Mouse (Mus musculus): ENCODE results near the gene Adam15. TPM values are rescaled to one million over a fixed set of nuclear protein-coding genes. Genes with fewer than 3 reads are reported as not detected.

The Adam15 gene
- polyA plus RNA-seq, 1 experiment from 2014 or later = 61.5 TPM

GRCm38 (mm10) chr3:89347916-89348315 lies 1.9 kb downstream of the Adam15 start:
- peak overlapping the region; percentile 73 for H3K27ac ChIP-seq (ENCODE audit: low read length)
- 57% methylated on average over 1 of the region's 1 CpGs for WGBS

GRCm38 (mm10) chr3:89346815-89347540 lies 2.8 kb downstream of the Adam15 start:
- H3K9me3 ChIP-seq (replicated peaks; ENCODE audit: control insufficient read depth, low read length) = no peaks in the 10 kb centered on the region
- WGBS = 75% methylated on average over 10 of the region's 10 CpGs
- no peak overlapping the region for H3K27ac ChIP-seq (ENCODE audit: low read length)
- peaks cover 8% of the 10 kb centered on the region for H3K4me1 ChIP-seq (ENCODE audit: control insufficient read depth, insufficient read depth, low read length)
- ATAC-seq (replicated peaks; ENCODE audit: extremely low read depth, insufficient read depth, low FRiP score) = no peak
- 0 out of 2 replicates have a peak overlapping the region, but pooled peaks have one; percentile 7 for H3K4me2 ChIP-seq (ENCODE audit: low read depth, low read length)
- peaks cover 3% of the 10 kb centered on the region; the same call in 1 of the 2 replicates for H3K36me3 ChIP-seq (ENCODE audit: control insufficient read depth, insufficient read depth)
- no peak overlapping the region for H3K4me3 ChIP-seq (ENCODE audit: low read length)
- H3K27me3 ChIP-seq (ENCODE audit: control insufficient read depth, insufficient read depth, low read length) = peaks cover 7% of the 10 kb centered on the region; the same call in 1 of the 2 replicates
- no peak overlapping the region for H3K9ac ChIP-seq (ENCODE audit: low read length)

More at GRCm38 (mm10) chr3:89347916-89348315, 1.9 kb downstream of the Adam15 start:
- H3K4me2 ChIP-seq (ENCODE audit: low read depth, low read length) = peak overlapping the region; percentile 99
- no peak for ATAC-seq (replicated peaks; ENCODE audit: extremely low read depth, insufficient read depth, low FRiP score)
- H3K36me3 ChIP-seq (ENCODE audit: control insufficient read depth, insufficient read depth) = peaks cover 3% of the 10 kb centered on the region; the same call in 1 of the 2 replicates
- H3K9ac ChIP-seq (ENCODE audit: low read length) = no peak overlapping the region; the same call in 1 of the 2 replicates
- peaks cover 14% of the 10 kb centered on the region for H3K27me3 ChIP-seq (ENCODE audit: control insufficient read depth, insufficient read depth, low read length)
- H3K4me1 ChIP-seq (ENCODE audit: control insufficient read depth, insufficient read depth, low read length) = peaks cover 8% of the 10 kb centered on the region
- no peak overlapping the region; the same call in 1 of the 2 replicates for H3K4me3 ChIP-seq (ENCODE audit: low read length)
- no peaks in the 10 kb centered on the region for H3K9me3 ChIP-seq (replicated peaks; ENCODE audit: control insufficient read depth, low read length)

- Histone ChIP-seq H3K9me3 (replicated peaks; ENCODE audit: control insufficient read depth, low read length) (no peaks in the 10 kb centered on the region), H3K27me3 (ENCODE audit: control insufficient read depth, insufficient read depth, low read length) (peaks cover 10% of the 10 kb centered on the region; the same call in 1 of the 2 replicates), H3K4me3 (ENCODE audit: low read length) (no peak overlapping the region), H3K9ac (ENCODE audit: low read length) (no peak overlapping the region), H3K27ac (ENCODE audit: low read length) (no peak overlapping the region), H3K36me3 (ENCODE audit: control insufficient read depth, insufficient read depth) (peaks cover 3% of the 10 kb centered on the region; the same call in 1 of the 2 replicates), H3K4me2 (ENCODE audit: low read depth, low read length) (no peak overlapping the region), H3K4me1 (ENCODE audit: control insufficient read depth, insufficient read depth, low read length) (0 out of 2 replicates have a peak, but pooled peaks cover under 1% of the 10 kb centered on the region)
- WGBS = 82% methylated on average over 7 of the region's 7 CpGs
- no peak for ATAC-seq (replicated peaks; ENCODE audit: extremely low read depth, insufficient read depth, low FRiP score)
Observed at GRCm38 (mm10) chr3:89343279-89343678, 6.5 kb downstream of the Adam15 start.

- peaks cover 7% of the 10 kb centered on the region; the same call in 1 of the 2 replicates for H3K27me3 ChIP-seq (ENCODE audit: control insufficient read depth, insufficient read depth, low read length)
- no peak overlapping the region for H3K9ac ChIP-seq (ENCODE audit: low read length)
- no peak overlapping the region for H3K27ac ChIP-seq (ENCODE audit: low read length)
- peaks cover 7% of the 10 kb centered on the region for H3K4me1 ChIP-seq (ENCODE audit: control insufficient read depth, insufficient read depth, low read length)
- H3K36me3 ChIP-seq (ENCODE audit: control insufficient read depth, insufficient read depth) = peaks cover 3% of the 10 kb centered on the region; the same call in 1 of the 2 replicates
- WGBS = 65% methylated on average over 4 of the region's 4 CpGs
- no peaks in the 10 kb centered on the region for H3K9me3 ChIP-seq (replicated peaks; ENCODE audit: control insufficient read depth, low read length)
- no peak overlapping the region for H3K4me2 ChIP-seq (ENCODE audit: low read depth, low read length)
- no peak for ATAC-seq (replicated peaks; ENCODE audit: extremely low read depth, insufficient read depth, low FRiP score)
- no peak overlapping the region for H3K4me3 ChIP-seq (ENCODE audit: low read length)
Observed at GRCm38 (mm10) chr3:89341794-89342193, 8.0 kb downstream of the Adam15 start.

GRCm38 (mm10) chr3:89340465-89340864 lies 9.3 kb downstream of the Adam15 start:
- 3% methylated on average over 11 of the region's 11 CpGs for WGBS
- ATAC-seq (replicated peaks; ENCODE audit: extremely low read depth, insufficient read depth, low FRiP score) = no peak; the same call in 1 of the 2 replicates
- no peaks in the 10 kb centered on the region for H3K9me3 ChIP-seq (replicated peaks; ENCODE audit: control insufficient read depth, low read length)
- H3K4me1 ChIP-seq (ENCODE audit: control insufficient read depth, insufficient read depth, low read length) = peaks cover 12% of the 10 kb centered on the region
- peak overlapping the region; percentile 42 for H3K4me2 ChIP-seq (ENCODE audit: low read depth, low read length)
- no peak overlapping the region for H3K4me3 ChIP-seq (ENCODE audit: low read length)
- H3K27ac ChIP-seq (ENCODE audit: low read length) = no peak overlapping the region
- peak overlapping the region; percentile 3; the same call in 1 of the 2 replicates for H3K9ac ChIP-seq (ENCODE audit: low read length)
- peaks cover 3% of the 10 kb centered on the region; the same call in 1 of the 2 replicates for H3K36me3 ChIP-seq (ENCODE audit: control insufficient read depth, insufficient read depth)
- peaks cover 7% of the 10 kb centered on the region; the same call in 1 of the 2 replicates for H3K27me3 ChIP-seq (ENCODE audit: control insufficient read depth, insufficient read depth, low read length)

GRCm38 (mm10) chr3:89339416-89339815 lies 10.4 kb downstream of the Adam15 start:
- no peak overlapping the region for H3K4me3 ChIP-seq (ENCODE audit: low read length)
- H3K27ac ChIP-seq (ENCODE audit: low read length) = no peak overlapping the region
- WGBS = 24% methylated on average over 8 of the region's 8 CpGs
- no peak overlapping the region for H3K4me2 ChIP-seq (ENCODE audit: low read depth, low read length)
- H3K36me3 ChIP-seq (ENCODE audit: control insufficient read depth, insufficient read depth) = 0 out of 2 replicates have a peak, but pooled peaks cover 3% of the 10 kb centered on the region
- H3K27me3 ChIP-seq (ENCODE audit: control insufficient read depth, insufficient read depth, low read length) = peaks cover 7% of the 10 kb centered on the region; the same call in 1 of the 2 replicates
- peaks cover 12% of the 10 kb centered on the region for H3K4me1 ChIP-seq (ENCODE audit: control insufficient read depth, insufficient read depth, low read length)
- no peak overlapping the region for H3K9ac ChIP-seq (ENCODE audit: low read length)
- ATAC-seq (replicated peaks; ENCODE audit: extremely low read depth, insufficient read depth, low FRiP score) = no peak
- no peaks in the 10 kb centered on the region for H3K9me3 ChIP-seq (replicated peaks; ENCODE audit: control insufficient read depth, low read length)

- Histone ChIP-seq H3K27ac (ENCODE audit: low read length) (peak within 1 kb of the TSS; percentile 68), H3K9ac (ENCODE audit: low read length) (peak within 1 kb of the TSS; percentile 88), H3K9me3 (replicated peaks; ENCODE audit: control insufficient read depth, low read length) (no peaks in the 10 kb centered on the region), H3K4me3 (ENCODE audit: low read length) (peak within 1 kb of the TSS; percentile 82), H3K4me2 (ENCODE audit: low read depth, low read length) (peak within 1 kb of the TSS; percentile 68), H3K4me1 (ENCODE audit: control insufficient read depth, insufficient read depth, low read length) (peaks cover 12% of the 10 kb centered on the region), H3K27me3 (ENCODE audit: control insufficient read depth, insufficient read depth, low read length) (peaks cover 7% of the 10 kb centered on the region; the same call in 1 of the 2 replicates), H3K36me3 (ENCODE audit: control insufficient read depth, insufficient read depth) (peaks cover 7% of the 10 kb centered on the region; the same call in 1 of the 2 replicates)
- ATAC-seq (replicated peaks; ENCODE audit: extremely low read depth, insufficient read depth, low FRiP score) = peak; percentile 87
- under 1% methylated on average over 44 of the region's 44 CpGs for WGBS
Observed at GRCm38 (mm10) chr3:89337721-89338578, 11.8 kb downstream of the Adam15 start, which contains the start of gene Efna4. Gene Efna4 (minus strand): TSS chr3:89338028.

DNA sequence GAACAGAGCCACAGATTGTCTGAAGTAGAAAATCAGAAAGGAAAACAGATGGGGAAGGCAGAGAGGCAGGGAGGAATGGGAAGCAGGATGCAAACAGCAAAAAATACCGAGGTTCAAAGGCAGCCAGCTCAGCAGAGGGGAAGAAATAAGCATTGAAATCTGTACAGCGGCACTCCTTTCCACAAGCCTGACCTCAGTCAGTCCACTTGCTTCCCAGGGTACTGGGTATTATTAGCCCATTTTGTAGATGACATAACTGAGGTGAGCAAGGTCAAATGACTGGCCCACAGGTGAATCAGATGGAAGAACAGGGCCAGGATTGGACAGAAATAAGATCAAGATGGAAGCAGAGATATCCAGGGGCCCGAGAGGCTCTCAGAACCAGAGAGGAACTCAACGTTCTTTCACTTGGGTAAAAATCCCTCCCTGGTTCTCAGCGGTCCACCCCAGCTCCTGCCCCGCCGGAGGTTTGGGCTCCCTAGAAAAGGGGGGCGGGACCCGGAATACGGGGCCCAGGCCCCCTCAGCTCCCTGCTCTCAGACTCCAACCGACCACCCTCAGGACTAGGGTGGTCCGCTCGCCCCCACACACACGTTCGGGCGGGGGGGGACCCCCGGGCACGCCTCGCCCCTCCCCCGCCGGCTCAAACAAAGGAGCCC lies 12.6 kb downstream of the Adam15 start:
- WGBS = 1% methylated on average over 21 of the region's 21 CpGs
- peak overlapping the region; percentile 88 for H3K9ac ChIP-seq (ENCODE audit: low read length)
- peak overlapping the region; percentile 68 for H3K4me2 ChIP-seq (ENCODE audit: low read depth, low read length)
- peaks cover 12% of the 10 kb centered on the region for H3K4me1 ChIP-seq (ENCODE audit: control insufficient read depth, insufficient read depth, low read length)
- ATAC-seq (replicated peaks; ENCODE audit: extremely low read depth, insufficient read depth, low FRiP score) = no peak
- H3K4me3 ChIP-seq (ENCODE audit: low read length) = peak overlapping the region; percentile 82
- H3K36me3 ChIP-seq (ENCODE audit: control insufficient read depth, insufficient read depth) = peaks cover 7% of the 10 kb centered on the region; the same call in 1 of the 2 replicates
- no peaks in the 10 kb centered on the region for H3K9me3 ChIP-seq (replicated peaks; ENCODE audit: control insufficient read depth, low read length)
- peaks cover 7% of the 10 kb centered on the region; the same call in 1 of the 2 replicates for H3K27me3 ChIP-seq (ENCODE audit: control insufficient read depth, insufficient read depth, low read length)
- H3K27ac ChIP-seq (ENCODE audit: low read length) = peak overlapping the region; percentile 68
